Mouse (Mus musculus): Measurements from ENCODE around the gene Aldoart2.
"Not testable (repeated sequence)": the region's sequence is repeated elsewhere in the genome, so short reads cannot be mapped to it uniquely, and the experiment has no call there.

Aldoart2 gene

GRCm38 (mm10) chr12:55565206-55565605, at the start of gene Aldoart2:
Gene Aldoart2 (plus strand): TSS chr12:55565239.
- in situ Hi-C loops (cut with MboI): no loop called here

GRCm38 (mm10) chr12:55518061-55518738, 46.8 kb upstream of the Aldoart2 start:
- in situ Hi-C loops (cut with MboI): no loop called here

- in situ Hi-C loops (cut with MboI): no loop called here
Observed at GRCm38 (mm10) chr12:55526983-55527752, 37.9 kb upstream of the Aldoart2 start.

- in situ Hi-C loops (cut with MboI): no loop called here
Observed at GRCm38 (mm10) chr12:55536537-55537135, 28.4 kb upstream of the Aldoart2 start.

GRCm38 (mm10) chr12:55537742-55538141, 27.3 kb upstream of the Aldoart2 start:
- in situ Hi-C loops (cut with MboI): no loop called here

- in situ Hi-C loops (cut with MboI): no loop called here
Observed at GRCm38 (mm10) chr12:55538328-55538971, 26.6 kb upstream of the Aldoart2 start.

GRCm38 (mm10) chr12:55539157-55539556, 25.9 kb upstream of the Aldoart2 start:
- in situ Hi-C loops (cut with MboI): no loop called here

- in situ Hi-C loops (cut with MboI): not testable (repeated sequence)
Observed at GRCm38 (mm10) chr12:55554901-55555300, 10.1 kb upstream of the Aldoart2 start.

GRCm38 (mm10) chr12:55557866-55558265, 7.2 kb upstream of the Aldoart2 start:
- in situ Hi-C loops (cut with MboI): no loop called here

- in situ Hi-C loops (cut with MboI): no loop called here
Observed at GRCm38 (mm10) chr12:55559184-55559855, 5.7 kb upstream of the Aldoart2 start.

GRCm38 (mm10) chr12:55560025-55560690, 4.9 kb upstream of the Aldoart2 start:
- in situ Hi-C loops (cut with MboI): no loop called here

GRCm38 (mm10) chr12:55563742-55564141, 1.3 kb upstream of the Aldoart2 start:
- in situ Hi-C loops (cut with MboI): no loop called here

GRCm38 (mm10) chr12:55564187-55564963, 664 bp upstream of the Aldoart2 start:
- in situ Hi-C loops (cut with MboI): no loop called here

- in situ Hi-C loops (cut with MboI): no loop called here
Observed at GRCm38 (mm10) chr12:55565867-55566266, 828 bp downstream of the Aldoart2 start.

GRCm38 (mm10) chr12:55566837-55567236, 1.8 kb downstream of the Aldoart2 start:
- in situ Hi-C loops (cut with MboI): no loop called here

GRCm38 (mm10) chr12:55568466-55568865, 3.4 kb downstream of the Aldoart2 start:
- in situ Hi-C loops (cut with MboI): no loop called here

- in situ Hi-C loops (cut with MboI): no loop called here
Observed at GRCm38 (mm10) chr12:55569676-55570075, 4.6 kb downstream of the Aldoart2 start.

GRCm38 (mm10) chr12:55570646-55571045, 5.6 kb downstream of the Aldoart2 start:
- in situ Hi-C loops (cut with MboI): no loop called here

GRCm38 (mm10) chr12:55571181-55571580, 6.1 kb downstream of the Aldoart2 start:
- in situ Hi-C loops (cut with MboI): no loop called here

GRCm38 (mm10) chr12:55571661-55572060, 6.6 kb downstream of the Aldoart2 start:
- in situ Hi-C loops (cut with MboI): no loop called here

All from mature B cell (primary cell).